Mouse (Mus musculus) heart, postnatal 0 days (tissue): ENCODE measurements around the gene Gpbp1.

Experiments used
- CTCF ChIP-seq: IDR thresholded peaks from 2 replicates; pipeline ENCODE4 v1.5.1; 2016; ENCODE audit warnings: antibody characterized with exemption, control low read depth, low read depth
- EP300 ChIP-seq: IDR thresholded peaks from 2 replicates; pipeline ENCODE4 v1.6.1; 2016; ENCODE audit warnings: antibody characterized with exemption, low read depth

GRCm38 (mm10) chr13:111406859-111407389, 83.0 kb downstream of the Gpbp1 start:
- TF ChIP-seq CTCF (no peak), EP300 (no peak)
